Mouse (Mus musculus) megakaryocyte-erythroid progenitor cell, adult 5-6 weeks (primary cell): ENCODE data around the gene Slc8a1. TPM values are rescaled to one million over a fixed set of nuclear protein-coding genes. Genes with fewer than 3 reads are reported as not detected.

Experiments used
- ATAC-seq: replicated peaks from 2 replicates; pipeline ENCODE4 v1.8.0; 2016; ENCODE audit warnings: mild to moderate bottlenecking, inconsistent platforms; ENCODE audit not compliant: severe bottlenecking, poor library complexity, low FRiP score, low TSS enrichment
- total RNA-seq, 2 experiments: library from RNA; stranded (forward) in 1 of 2; stranded (reverse) in 1 of 2; fragments of 200-1000, 215-1000 nt in 1 of 2; fragments of >200 nt in 1 of 2; fragmentation: Nextera tagmentation in 1 of 2; gene quantifications; 2 replicates each; pipeline ENCODE4 v1.2.3; 2014 to 2017

The Slc8a1 gene
- total RNA-seq, 2 experiments from 2014 or later: 9.1 to 14.4 TPM

GRCm38 (mm10) chr17:81671245-81671644 lies 66.9 kb downstream of the Slc8a1 start:
- ATAC-seq: no peak

GRCm38 (mm10) chr17:81669816-81670691 lies 68.1 kb downstream of the Slc8a1 start:
- peak; percentile 34 for ATAC-seq

GRCm38 (mm10) chr17:81669062-81669815 lies 68.9 kb downstream of the Slc8a1 start:
- peak; percentile 79 for ATAC-seq

GRCm38 (mm10) chr17:81668466-81668865 lies 69.7 kb downstream of the Slc8a1 start:
- ATAC-seq: no peak

GRCm38 (mm10) chr17:81667935-81668334 lies 70.2 kb downstream of the Slc8a1 start:
- ATAC-seq: no peak

GRCm38 (mm10) chr17:81666551-81666950 lies 71.6 kb downstream of the Slc8a1 start:
- no peak for ATAC-seq

- no peak for ATAC-seq
Measured at GRCm38 (mm10) chr17:81664916-81665315, 73.3 kb downstream of the Slc8a1 start.

- ATAC-seq: no peak
Measured at GRCm38 (mm10) chr17:81657828-81658227, 80.3 kb downstream of the Slc8a1 start.

GRCm38 (mm10) chr17:81654548-81654947 lies 83.6 kb downstream of the Slc8a1 start:
- no peak for ATAC-seq

- ATAC-seq: 0 out of 2 replicates have a peak, but pooled peaks have one; percentile 58
Measured at GRCm38 (mm10) chr17:81652958-81653357, 85.2 kb downstream of the Slc8a1 start.

GRCm38 (mm10) chr17:81636822-81637221 lies 101.4 kb downstream of the Slc8a1 start:
- no peak for ATAC-seq

GRCm38 (mm10) chr17:81630471-81630870 lies 107.7 kb downstream of the Slc8a1 start:
- 0 out of 2 replicates have a peak, but pooled peaks have one; percentile 47 for ATAC-seq

GRCm38 (mm10) chr17:81621188-81621644 lies 117.0 kb downstream of the Slc8a1 start:
- ATAC-seq: no peak

- peak; percentile 95 for ATAC-seq
Measured at GRCm38 (mm10) chr17:81618461-81618860, 119.7 kb downstream of the Slc8a1 start.

GRCm38 (mm10) chr17:81616326-81616725 lies 121.9 kb downstream of the Slc8a1 start:
- no peak for ATAC-seq

GRCm38 (mm10) chr17:81615391-81615790 lies 122.8 kb downstream of the Slc8a1 start:
- ATAC-seq: 0 out of 2 replicates have a peak, but pooled peaks have one; percentile 48

- ATAC-seq: no peak
Measured at GRCm38 (mm10) chr17:81607515-81607914, 130.7 kb downstream of the Slc8a1 start.

- ATAC-seq: no peak
Measured at GRCm38 (mm10) chr17:81606084-81606483, 132.1 kb downstream of the Slc8a1 start.

GRCm38 (mm10) chr17:81605219-81605660 lies 132.9 kb downstream of the Slc8a1 start:
- no peak for ATAC-seq

GRCm38 (mm10) chr17:81599072-81599471 lies 139.1 kb downstream of the Slc8a1 start:
- no peak for ATAC-seq
